Mouse (Mus musculus): ENCODE measurements around the gene Tpst2. TPM values are rescaled to one million over a fixed set of nuclear protein-coding genes. Genes with fewer than 3 reads are reported as not detected.

Tpst2 gene
- polyA plus RNA-seq, 1 experiment from 2014 or later: 28.4 TPM

DNA sequence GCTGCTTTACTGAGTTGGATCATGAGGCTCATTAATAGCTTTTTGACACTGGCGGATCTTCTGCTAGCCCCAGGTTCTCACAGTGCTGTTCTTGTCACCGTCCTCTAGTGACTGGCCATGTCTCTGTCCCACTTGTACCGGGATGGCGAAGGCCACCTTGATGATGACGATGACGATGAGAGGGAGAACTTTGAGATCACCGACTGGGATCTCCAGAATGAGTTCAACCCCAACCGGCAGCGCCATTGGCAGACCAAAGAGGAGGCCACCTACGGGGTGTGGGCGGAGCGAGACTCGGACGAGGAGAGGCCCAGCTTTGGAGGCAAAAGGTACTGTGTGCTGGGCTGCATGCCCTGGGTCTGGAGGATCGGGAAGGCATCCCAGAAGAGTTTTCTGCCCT, 51.4 kb downstream of the Tpst2 start:
- ATAC-seq: no peak
- Histone ChIP-seq H3K9me3 (replicated peaks) (no peaks in the 10 kb centered on the region), H3K27ac (no peak overlapping the region), H3K36me3 (ENCODE audit: poor library complexity, severe bottlenecking) (peaks cover 54% of the 10 kb centered on the region), H3K9ac (no peak overlapping the region), H3K4me1 (peaks cover 21% of the 10 kb centered on the region), H3K27me3 (no peaks in the 10 kb centered on the region), H3K4me2 (peak overlapping the region; percentile 78; the same call in 1 of the 2 replicates), H3K4me3 (no peak overlapping the region)
- 91% methylated on average over 15 of the region's 15 CpGs for WGBS

DNA sequence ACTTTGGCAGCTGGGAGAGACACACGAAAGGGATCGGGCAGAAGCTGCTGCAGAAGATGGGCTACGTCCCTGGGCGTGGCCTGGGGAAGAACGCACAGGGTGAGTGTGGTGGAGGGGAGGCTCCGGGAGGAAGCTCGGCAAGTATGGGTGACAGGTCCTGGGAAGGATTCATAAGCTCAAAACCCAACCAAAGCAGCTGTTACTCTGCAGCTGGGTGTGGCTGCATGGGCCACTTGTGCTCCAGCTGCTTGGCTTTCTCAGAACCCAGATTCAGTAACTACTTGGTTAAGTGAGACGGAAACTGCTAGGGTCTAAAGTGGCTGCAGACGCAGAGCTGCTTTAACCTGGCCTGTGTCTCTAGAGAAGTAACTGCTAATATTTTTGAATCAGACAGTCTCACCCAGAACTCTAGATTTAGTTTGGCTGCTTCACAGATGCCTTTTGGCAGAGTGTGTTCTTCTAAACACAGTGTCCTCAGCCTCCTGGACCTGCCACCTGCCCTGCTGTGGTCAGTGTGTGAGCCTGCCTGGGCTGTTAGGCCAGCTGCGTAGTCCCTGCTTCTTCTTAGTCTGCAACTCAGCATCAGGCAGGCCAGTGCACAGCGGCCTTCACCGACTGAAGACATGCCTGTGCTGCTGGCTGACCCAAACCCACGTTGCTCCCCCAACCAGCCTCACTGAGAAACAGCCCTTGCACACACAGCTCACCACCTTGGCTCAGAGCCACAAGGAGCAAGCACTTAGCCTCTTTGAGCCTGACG, 53.5 kb downstream of the Tpst2 start:
- H3K4me3 ChIP-seq: no peak overlapping the region
- no peak overlapping the region for H3K4me2 ChIP-seq
- H3K4me1 ChIP-seq: peaks cover 21% of the 10 kb centered on the region
- H3K27me3 ChIP-seq: no peaks in the 10 kb centered on the region
- H3K36me3 ChIP-seq (ENCODE audit: poor library complexity, severe bottlenecking): peaks cover 75% of the 10 kb centered on the region
- H3K9ac ChIP-seq: no peak overlapping the region
- H3K9me3 ChIP-seq (replicated peaks): no peaks in the 10 kb centered on the region
- ATAC-seq: no peak
- H3K27ac ChIP-seq: no peak overlapping the region
- 95% methylated on average over 14 of the region's 14 CpGs for WGBS

DNA sequence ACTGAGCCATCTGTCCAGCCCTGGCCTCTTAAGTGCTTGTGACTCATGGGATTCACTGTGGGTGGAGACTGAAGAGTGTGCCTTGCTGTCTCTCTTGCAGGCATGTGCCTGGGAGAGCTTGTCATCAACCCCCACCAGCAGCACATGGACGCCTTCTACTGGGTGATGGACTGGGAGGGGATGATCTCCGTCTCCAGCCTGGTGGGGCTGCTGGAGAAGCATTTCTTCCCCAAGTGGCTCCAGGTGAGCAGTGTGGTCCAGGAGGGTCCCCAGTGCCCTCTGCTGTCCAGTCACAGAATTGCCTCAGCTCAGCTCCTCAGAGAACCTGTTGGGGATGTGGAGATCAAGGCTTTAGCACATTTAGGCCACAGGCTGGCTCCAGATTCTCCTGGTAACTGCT, 59.0 kb downstream of the Tpst2 start:
- H3K4me1 ChIP-seq: no peaks in the 10 kb centered on the region
- peaks cover 94% of the 10 kb centered on the region for H3K36me3 ChIP-seq (ENCODE audit: poor library complexity, severe bottlenecking)
- H3K4me2 ChIP-seq: no peak overlapping the region
- no peak overlapping the region for H3K27ac ChIP-seq
- H3K4me3 ChIP-seq: no peak overlapping the region
- no peak overlapping the region for H3K9ac ChIP-seq
- H3K9me3 ChIP-seq (replicated peaks): no peaks in the 10 kb centered on the region
- ATAC-seq: no peak
- WGBS: 16% methylated on average over 2 of the region's 2 CpGs
- H3K27me3 ChIP-seq: no peaks in the 10 kb centered on the region

DNA sequence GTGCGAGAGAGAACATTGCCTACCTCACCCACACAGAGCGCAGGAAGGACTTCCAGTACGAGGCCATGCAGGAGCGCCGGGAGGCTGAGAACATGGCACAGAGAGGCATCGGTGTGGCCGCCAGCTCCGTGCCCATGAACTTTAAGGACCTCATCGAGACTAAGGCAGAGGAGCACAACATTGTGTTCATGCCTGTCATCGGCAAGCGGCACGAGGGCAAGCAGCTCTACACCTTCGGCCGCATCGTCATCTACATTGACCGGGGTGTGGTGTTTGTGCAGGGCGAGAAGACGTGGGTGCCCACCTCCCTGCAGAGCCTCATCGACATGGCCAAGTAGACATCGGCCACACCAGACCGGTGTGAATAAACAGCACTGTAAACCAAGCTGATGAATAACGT, 60.5 kb downstream of the Tpst2 start:
- 93% methylated on average over 22 of the region's 22 CpGs for WGBS
- Histone ChIP-seq H3K36me3 (ENCODE audit: poor library complexity, severe bottlenecking) (peaks cover 79% of the 10 kb centered on the region), H3K9ac (no peak overlapping the region), H3K4me1 (peaks cover 7% of the 10 kb centered on the region), H3K4me3 (no peak overlapping the region), H3K27ac (no peak overlapping the region), H3K4me2 (no peak overlapping the region), H3K27me3 (no peaks in the 10 kb centered on the region), H3K9me3 (replicated peaks) (no peaks in the 10 kb centered on the region)
- no peak for ATAC-seq

DNA sequence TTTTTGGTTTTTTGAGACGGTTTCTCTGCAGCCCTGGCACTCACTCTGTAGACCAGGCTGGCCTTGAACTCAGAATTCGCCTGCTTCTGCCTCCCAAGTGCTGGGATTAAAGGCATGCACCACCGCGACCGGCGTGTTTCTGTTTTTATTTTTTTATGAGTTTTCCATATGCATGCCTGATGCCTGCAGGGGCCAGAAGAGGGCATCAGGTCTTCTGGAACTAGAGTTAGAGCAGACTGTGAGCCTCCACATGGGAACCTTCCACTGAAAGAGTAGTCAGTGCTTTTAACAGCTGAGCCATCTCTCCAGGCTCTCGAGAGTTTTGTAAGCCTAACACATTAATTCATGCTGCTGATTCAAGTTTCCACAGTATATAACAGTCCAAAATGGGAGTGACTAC, 62.7 kb downstream of the Tpst2 start:
- H3K27me3 ChIP-seq: no peaks in the 10 kb centered on the region
- peaks cover 57% of the 10 kb centered on the region for H3K36me3 ChIP-seq (ENCODE audit: poor library complexity, severe bottlenecking)
- no peaks in the 10 kb centered on the region for H3K9me3 ChIP-seq (replicated peaks)
- WGBS: 73% methylated on average over 7 of the region's 7 CpGs
- no peak overlapping the region for H3K4me3 ChIP-seq
- no peak overlapping the region for H3K4me2 ChIP-seq
- no peak overlapping the region for H3K9ac ChIP-seq
- ATAC-seq: no peak
- no peak overlapping the region for H3K27ac ChIP-seq
- peaks cover 23% of the 10 kb centered on the region for H3K4me1 ChIP-seq

DNA sequence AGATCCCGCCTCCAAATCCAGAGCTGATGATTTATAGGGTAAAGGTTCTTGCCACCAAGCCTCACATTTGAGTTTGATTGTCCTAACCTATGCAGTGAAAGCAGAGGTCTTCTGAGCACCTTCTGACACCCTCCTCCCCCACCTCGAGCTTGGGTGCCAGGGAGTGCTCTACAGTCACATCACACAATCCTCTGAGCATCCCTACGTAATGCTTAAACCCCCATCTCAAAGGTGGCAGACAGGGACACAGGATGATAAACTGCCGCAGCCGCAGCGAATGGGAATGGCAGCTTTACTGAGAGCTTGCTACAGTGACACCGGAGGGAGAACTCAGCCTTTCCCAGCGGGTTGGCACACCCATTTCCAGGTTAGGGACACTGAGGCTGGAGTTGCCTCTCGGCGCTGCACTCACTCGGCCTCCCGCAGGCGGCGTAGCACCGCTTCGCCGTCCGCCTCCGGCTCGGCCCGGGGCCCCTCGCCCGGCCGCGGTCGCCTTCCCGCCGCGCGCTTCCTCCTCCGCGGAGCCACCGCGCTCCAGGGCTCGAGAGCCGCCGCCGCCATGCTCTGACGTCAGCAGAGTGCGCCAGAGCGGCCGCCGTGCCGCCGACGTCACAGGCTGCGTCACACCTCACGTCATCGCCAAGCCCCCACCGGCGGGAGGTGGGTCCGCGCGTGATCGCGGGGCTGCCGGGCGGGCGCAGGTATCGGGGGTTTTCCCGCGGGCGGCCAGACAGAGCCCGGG, 66.1 kb downstream of the Tpst2 start, which contains the start of the genes Srrd and Hps4:
TSS of gene Srrd (minus strand) at position 578 of the 742 bp plus-strand sequence.
TSS of gene Hps4 (plus strand) at position 621 of the 742 bp plus-strand sequence.
- ATAC-seq: peak; percentile 79
- no peaks in the 10 kb centered on the region for H3K27me3 ChIP-seq
- 2% methylated on average over 41 of the region's 64 CpGs for WGBS
- no peak within 1 kb of the TSS for H3K27ac ChIP-seq
- H3K4me3 ChIP-seq: peak within 1 kb of the TSS; percentile 85
- peaks cover 43% of the 10 kb centered on the region for H3K4me1 ChIP-seq
- no peaks in the 10 kb centered on the region for H3K9me3 ChIP-seq (replicated peaks)
- H3K9ac ChIP-seq: peak within 1 kb of the TSS; percentile 76
- peak within 1 kb of the TSS; percentile 84 for H3K4me2 ChIP-seq
- peaks cover 39% of the 10 kb centered on the region for H3K36me3 ChIP-seq (ENCODE audit: poor library complexity, severe bottlenecking)

DNA sequence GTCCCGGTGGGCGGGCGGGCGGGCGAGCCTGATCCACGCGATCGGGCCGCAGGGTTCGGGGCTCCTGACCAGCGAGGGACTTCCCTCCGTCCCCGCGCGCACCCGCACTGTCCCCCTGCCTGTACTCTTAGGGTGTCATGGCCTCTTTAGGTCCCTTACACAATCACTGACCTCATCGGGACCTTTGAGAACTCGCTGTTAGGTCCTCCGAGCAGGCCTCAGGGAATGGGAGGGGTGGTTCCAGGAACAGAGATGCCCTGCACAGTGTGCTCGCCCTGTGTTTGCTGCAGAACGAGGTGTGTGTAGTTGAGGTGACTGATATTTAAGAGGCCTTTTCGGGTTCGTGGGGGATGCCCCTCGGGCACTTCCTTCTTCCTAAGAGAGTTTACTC, 66.7 kb downstream of the Tpst2 start:
- no peaks in the 10 kb centered on the region for H3K27me3 ChIP-seq
- peak overlapping the region; percentile 85 for H3K4me3 ChIP-seq
- WGBS: 0% methylated on average over 24 of the region's 24 CpGs
- H3K27ac ChIP-seq: no peak overlapping the region
- H3K4me2 ChIP-seq: peak overlapping the region; percentile 84
- peaks cover 43% of the 10 kb centered on the region for H3K4me1 ChIP-seq
- peaks cover 39% of the 10 kb centered on the region for H3K36me3 ChIP-seq (ENCODE audit: poor library complexity, severe bottlenecking)
- ATAC-seq: peak; percentile 71; the same call in 1 of the 2 replicates
- peak overlapping the region; percentile 76 for H3K9ac ChIP-seq
- no peaks in the 10 kb centered on the region for H3K9me3 ChIP-seq (replicated peaks)

DNA sequence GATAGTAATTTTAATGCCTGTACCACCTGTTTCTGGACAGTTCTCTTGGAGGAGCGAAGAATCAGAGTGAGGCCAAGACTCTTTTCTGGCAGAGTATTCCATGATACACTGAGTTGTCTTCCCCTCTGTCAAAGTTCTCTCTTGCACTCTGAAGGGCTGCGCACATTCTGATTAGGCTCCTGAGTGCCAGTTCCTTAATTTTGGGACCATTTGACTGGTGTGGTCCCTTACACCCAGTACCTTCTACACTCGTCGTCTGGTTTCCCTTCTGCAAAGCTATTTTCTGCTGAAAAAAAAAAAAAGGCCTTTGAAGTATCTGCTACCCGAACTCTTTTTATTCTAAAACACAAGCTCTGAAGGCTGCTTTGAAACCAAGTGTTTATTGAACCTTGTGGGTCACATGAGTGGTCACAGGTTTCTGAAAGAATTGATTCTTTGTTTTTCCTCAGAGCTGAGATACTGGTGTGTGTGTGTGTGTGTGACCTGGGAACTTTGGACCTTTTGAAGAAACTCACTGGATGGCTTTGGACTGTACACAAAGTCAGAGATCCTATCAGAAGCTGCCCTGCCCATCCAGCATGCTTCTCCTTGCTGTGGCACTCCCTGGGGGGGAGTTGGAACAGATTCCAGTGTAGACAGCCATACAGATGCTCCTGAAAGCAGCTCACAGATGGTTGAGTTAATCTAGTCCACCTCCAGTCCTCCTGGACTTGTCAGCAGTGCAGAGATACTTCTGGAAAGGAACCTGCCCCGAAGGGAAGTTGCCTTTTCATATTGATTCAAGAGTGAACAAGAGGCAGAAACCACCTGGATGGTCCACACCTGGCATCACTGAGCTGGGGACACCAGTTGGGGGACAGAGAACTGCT, 67.8 kb downstream of the Tpst2 start:
- 76% methylated on average over 6 of the region's 6 CpGs for WGBS
- H3K4me1 ChIP-seq: peaks cover 43% of the 10 kb centered on the region
- no peak for ATAC-seq
- H3K27me3 ChIP-seq: no peaks in the 10 kb centered on the region
- H3K4me2 ChIP-seq: peak overlapping the region; percentile 84; the same call in 1 of the 2 replicates
- H3K27ac ChIP-seq: no peak overlapping the region
- H3K4me3 ChIP-seq: 0 out of 2 replicates have a peak overlapping the region, but pooled peaks have one; percentile 85
- peaks cover 41% of the 10 kb centered on the region for H3K36me3 ChIP-seq (ENCODE audit: poor library complexity, severe bottlenecking)
- no peak overlapping the region for H3K9ac ChIP-seq
- H3K9me3 ChIP-seq (replicated peaks): no peaks in the 10 kb centered on the region

DNA sequence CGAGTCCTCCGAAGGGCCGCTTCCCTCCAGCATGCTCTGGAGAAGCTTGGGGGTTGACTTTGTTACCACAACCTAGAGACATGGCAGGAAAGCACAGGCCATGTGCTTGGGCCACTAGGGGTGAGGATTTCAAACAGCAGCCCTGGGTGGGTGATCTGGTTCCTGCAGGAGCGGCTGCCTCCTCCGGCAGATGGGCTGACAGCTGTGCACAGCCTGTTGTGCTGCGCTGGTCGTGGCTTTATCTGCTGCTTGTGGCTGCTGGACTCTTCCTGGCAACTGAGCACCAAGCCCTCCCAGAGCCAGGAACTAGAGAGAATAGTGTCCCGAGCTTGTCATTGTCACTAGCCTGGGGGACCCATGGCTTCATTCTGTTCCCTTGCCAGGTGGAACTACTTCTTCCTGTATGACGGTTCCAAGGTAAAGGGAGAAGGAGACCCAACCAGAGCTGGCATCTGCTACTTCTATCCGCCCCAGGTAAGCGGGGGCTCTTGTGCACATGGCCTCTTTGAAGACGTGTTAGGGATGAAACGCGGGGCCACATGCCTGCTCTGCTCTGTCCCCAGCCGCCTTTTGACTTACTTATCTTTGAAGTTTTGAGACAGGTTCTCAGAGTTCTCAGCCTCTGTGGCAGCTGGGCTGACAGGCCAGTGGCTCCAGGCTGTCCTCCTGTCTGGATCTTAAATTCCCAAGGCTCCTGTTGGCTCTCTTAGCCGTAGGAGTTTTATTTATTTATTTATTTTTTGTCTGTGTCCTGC, 69.9 kb downstream of the Tpst2 start:
- ATAC-seq: no peak
- Histone ChIP-seq H3K36me3 (ENCODE audit: poor library complexity, severe bottlenecking) (peaks cover 54% of the 10 kb centered on the region), H3K4me2 (no peak overlapping the region), H3K9ac (0 out of 2 replicates have a peak overlapping the region, but pooled peaks have one; percentile 4), H3K4me3 (no peak overlapping the region), H3K9me3 (replicated peaks) (no peaks in the 10 kb centered on the region), H3K4me1 (peaks cover 42% of the 10 kb centered on the region), H3K27me3 (no peaks in the 10 kb centered on the region), H3K27ac (no peak overlapping the region)
- 87% methylated on average over 16 of the region's 16 CpGs for WGBS

DNA sequence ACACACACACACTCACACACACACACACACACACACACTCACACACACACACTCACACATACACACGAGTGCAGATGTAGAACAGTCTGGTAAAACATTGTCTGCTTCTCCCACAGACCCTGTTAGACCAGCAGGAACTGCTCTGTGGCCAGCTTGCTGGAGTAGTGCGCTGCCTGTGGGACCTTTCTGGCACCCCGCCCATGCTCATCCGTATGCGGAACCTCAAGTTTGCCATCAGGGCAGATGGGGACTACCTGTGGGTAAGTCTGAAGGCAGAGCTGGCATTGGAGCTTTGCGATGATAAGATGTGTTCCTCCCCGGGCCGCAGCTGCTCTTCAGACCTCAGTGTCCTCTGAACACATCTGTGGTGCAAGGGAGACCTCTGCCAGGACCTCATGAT, 72.7 kb downstream of the Tpst2 start:
- 92% methylated on average over 8 of the region's 8 CpGs for WGBS
- no peaks in the 10 kb centered on the region for H3K9me3 ChIP-seq (replicated peaks)

DNA sequence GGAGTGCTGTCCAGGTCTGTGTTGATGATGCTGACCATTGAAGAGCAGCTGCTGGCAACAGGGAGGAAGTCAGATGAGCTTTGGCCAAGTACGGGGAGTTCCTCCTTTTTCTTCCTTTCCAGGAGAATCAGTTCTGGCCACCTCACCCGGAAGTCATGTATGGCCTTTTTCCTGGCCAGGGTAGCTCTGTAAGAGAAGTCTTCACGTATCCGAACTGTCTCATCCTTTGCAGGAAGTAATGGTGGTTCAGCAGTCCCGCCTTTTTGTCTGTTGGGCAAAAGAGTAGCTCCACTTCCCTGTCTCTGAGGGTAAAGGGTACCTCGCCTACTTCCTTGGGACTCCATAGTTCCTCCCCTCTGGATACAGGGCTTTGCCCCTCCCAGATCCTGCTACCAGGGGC, 79.0 kb downstream of the Tpst2 start:
- H3K36me3 ChIP-seq (ENCODE audit: poor library complexity, severe bottlenecking): peaks cover 79% of the 10 kb centered on the region
- WGBS: 88% methylated on average over 6 of the region's 6 CpGs

More for the DNA sequence above, 72.7 kb downstream of the Tpst2 start:
- H3K4me1 ChIP-seq: peaks cover 20% of the 10 kb centered on the region
- no peak overlapping the region for H3K4me3 ChIP-seq
- H3K4me2 ChIP-seq: no peak overlapping the region
- no peak for ATAC-seq
- H3K27me3 ChIP-seq: no peaks in the 10 kb centered on the region
- peaks cover 80% of the 10 kb centered on the region for H3K36me3 ChIP-seq (ENCODE audit: poor library complexity, severe bottlenecking)
- H3K27ac ChIP-seq: no peak overlapping the region
- H3K9ac ChIP-seq: no peak overlapping the region

More for the DNA sequence above, 79.0 kb downstream of the Tpst2 start:
- no peaks in the 10 kb centered on the region for H3K27me3 ChIP-seq
- H3K27ac ChIP-seq: no peak overlapping the region
- no peak overlapping the region for H3K4me3 ChIP-seq
- no peak overlapping the region for H3K4me2 ChIP-seq
- H3K9me3 ChIP-seq (replicated peaks): no peaks in the 10 kb centered on the region
- H3K4me1 ChIP-seq: no peaks in the 10 kb centered on the region
- ATAC-seq: no peak
- no peak overlapping the region for H3K9ac ChIP-seq
